Mouse (Mus musculus) splenic B cell, adult 2 months (primary cell): Measurements from ENCODE around the gene Dusp23.
A peak's percentile ranks its signal among the peaks of the same experiment; 100 is the strongest.

ENCODE experiments used
- DNase-seq: peaks from one replicate; pipeline ENCODE4 v3.0.0-alpha.2; 2011; ENCODE audit warnings: low read depth, low spot score
- H3K27me3 ChIP-seq: 2 replicates; pipeline ENCODE4 v1.6.1; 2012; ENCODE audit warnings: mild to moderate bottlenecking, low read length, moderate library complexity, mixed read lengths; ENCODE audit not compliant: control insufficient read depth, poor library complexity, insufficient read depth, severe bottlenecking
- H3K36me3 ChIP-seq: 2 replicates; pipeline ENCODE4 v1.6.1; 2012; ENCODE audit warnings: mild to moderate bottlenecking, low read length, moderate library complexity, mixed read lengths; ENCODE audit not compliant: control insufficient read depth, poor library complexity, insufficient read depth, severe bottlenecking

The Dusp23 gene

DNA sequence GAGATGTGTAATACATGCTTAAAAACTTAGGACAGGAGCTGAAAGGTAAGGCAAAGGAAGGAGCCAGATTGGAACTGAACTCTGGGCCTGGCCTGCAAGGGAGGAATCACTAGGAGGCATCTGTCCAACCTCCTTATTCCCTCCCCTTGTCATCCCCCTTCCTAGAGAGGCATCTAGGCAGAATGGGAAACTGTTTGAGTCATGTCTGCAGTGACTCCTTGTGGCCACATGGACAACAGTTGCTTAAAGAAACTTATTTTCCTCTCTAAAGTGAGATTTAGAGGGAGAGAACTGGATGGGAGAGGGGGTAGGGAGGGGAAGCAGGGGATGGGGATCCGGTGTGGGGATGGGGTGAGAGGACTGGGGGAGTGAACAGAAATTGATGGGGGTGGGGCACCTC is 20.0 kb downstream of the Dusp23 start:
- peak; percentile 23 for DNase-seq
- no peaks in the 10 kb centered on the region for H3K27me3 ChIP-seq
- H3K36me3 ChIP-seq = no peaks in the 10 kb centered on the region

DNA sequence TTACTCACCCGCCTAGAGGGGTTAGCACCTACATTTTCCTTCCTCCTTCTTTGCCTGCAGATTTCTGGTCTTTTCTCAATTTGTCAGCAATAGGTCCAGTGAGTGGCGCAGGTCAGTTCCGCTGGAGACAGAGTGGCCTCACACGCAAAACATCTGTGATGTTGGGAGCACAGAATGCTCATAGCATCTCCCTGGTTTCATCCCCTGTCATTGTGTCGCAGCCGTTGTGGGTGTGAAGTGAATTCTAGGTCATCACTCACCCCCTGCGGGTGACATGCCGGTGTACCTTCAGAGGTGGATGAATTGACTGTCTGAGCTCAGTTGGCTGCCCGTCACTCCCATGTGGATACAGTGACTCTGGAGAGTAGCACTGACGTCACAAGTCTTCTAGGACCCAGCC is 21.5 kb downstream of the Dusp23 start:
- no peaks in the 10 kb centered on the region for H3K27me3 ChIP-seq
- H3K36me3 ChIP-seq = no peaks in the 10 kb centered on the region
- no peak for DNase-seq

DNA sequence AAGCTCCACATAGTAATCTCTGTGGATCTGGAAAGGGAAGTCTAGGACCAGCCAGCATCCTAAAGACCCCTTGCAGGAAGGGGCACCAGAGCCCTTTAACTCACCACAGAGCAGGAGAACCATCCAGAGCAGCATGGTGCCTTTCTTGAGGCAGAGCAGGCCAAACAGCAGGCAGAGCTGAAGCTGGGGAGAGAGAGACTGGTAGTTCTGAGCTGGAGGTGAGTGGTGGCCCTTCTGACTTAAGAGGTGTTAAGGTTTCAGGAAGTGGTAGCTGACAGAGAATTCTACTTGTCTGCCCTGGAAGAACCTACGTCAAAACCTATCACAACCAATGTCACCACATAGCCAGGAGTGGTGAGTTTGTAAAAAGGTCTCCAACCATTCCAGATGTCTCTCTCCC is 30.4 kb downstream of the Dusp23 start, which contains the start of gene Fcrl6:
TSS of gene Fcrl6 (minus strand) at position 226 of the 400 bp plus-strand sequence.
- Histone ChIP-seq H3K36me3 (no peaks in the 10 kb centered on the region), H3K27me3 (no peaks in the 10 kb centered on the region)
- DNase-seq = no peak

DNA sequence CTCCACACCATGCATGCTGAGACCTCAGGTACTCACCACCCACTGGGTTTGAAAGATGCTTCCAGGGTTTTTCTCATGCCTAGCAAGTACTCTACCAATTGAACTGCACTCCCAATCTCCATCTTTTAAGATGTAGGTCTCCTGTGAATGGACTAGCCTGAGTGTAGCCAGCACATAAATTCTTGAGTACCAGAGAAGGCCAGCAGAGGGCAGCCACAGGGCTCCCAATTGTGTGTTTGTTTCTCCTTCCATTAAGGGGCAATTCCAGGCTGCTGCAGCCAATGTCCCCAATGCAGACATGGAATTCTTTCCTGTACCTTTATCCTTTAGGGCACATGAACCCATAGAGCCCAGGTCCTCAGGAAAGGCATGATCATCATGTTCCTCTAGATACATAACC is 38.3 kb downstream of the Dusp23 start:
- DNase-seq = peak; percentile 48
- H3K27me3 ChIP-seq = no peaks in the 10 kb centered on the region
- H3K36me3 ChIP-seq = no peaks in the 10 kb centered on the region

DNA sequence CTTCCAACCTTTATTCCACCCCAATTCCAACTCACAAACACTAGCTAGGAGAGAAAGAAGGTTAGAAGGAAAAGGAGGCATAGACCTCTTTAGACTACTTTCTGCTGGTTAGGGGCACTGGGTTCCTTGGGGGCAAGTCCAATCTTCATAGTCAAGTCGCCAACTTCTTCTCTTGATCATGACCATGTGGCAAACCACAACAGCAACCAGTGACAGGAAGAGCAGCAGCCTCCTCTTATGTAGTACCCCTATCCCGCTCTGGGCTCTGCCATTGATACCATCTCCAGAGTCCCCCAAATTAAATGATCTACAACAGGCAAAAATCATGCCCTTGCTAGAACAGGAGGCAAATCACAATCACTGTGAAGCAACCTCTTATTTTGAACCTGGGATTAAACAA is 38.8 kb downstream of the Dusp23 start:
- H3K36me3 ChIP-seq = no peaks in the 10 kb centered on the region
- no peaks in the 10 kb centered on the region for H3K27me3 ChIP-seq
- no peak for DNase-seq

DNA sequence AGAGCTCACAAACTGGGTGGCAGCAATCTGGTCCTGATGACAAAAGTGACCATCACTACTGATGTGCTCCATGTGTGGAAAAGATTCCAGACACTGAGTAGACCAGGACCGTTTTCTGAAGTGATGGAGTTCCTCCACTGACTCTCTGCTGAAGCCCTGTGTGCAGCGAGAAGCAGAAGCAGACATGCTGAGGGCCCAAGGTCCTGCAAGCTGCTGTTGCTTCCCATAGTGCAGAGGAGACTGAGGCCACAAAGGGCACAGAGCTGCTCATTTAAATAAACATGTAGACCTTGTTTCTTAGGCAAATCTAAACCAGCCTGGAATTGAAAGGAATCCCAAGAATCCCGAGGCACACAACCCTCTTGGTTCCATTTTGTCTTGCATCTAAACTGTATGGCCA is 39.4 kb downstream of the Dusp23 start:
- no peaks in the 10 kb centered on the region for H3K27me3 ChIP-seq
- no peak for DNase-seq

DNA sequence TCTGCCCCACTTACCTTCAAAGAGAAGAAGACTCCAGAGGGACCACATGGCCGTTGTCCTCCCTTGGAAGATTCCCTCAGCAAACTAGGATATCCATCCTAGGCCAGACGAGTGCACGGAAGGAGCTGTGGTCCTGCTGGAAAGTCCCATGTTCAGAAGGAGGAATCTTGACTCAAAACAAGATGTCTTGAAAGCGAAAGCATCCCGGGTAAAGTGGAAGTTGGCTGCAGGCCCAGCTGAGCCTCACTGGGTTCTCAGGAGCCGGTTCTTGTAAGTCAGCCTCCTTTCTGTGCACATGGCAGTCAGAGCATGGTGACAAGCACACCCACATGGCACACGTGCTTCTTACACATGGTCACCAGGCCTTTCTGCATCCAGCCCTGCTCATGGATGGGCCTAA is 42.4 kb downstream of the Dusp23 start, which contains the start of gene Slamf8:
TSS of gene Slamf8 (minus strand) at position 184 of the 400 bp plus-strand sequence.
- no peaks in the 10 kb centered on the region for H3K27me3 ChIP-seq
- no peaks in the 10 kb centered on the region for H3K36me3 ChIP-seq
- DNase-seq = peak; percentile 16

More for the DNA sequence above, 39.4 kb downstream of the Dusp23 start:
- no peaks in the 10 kb centered on the region for H3K36me3 ChIP-seq

DNA sequence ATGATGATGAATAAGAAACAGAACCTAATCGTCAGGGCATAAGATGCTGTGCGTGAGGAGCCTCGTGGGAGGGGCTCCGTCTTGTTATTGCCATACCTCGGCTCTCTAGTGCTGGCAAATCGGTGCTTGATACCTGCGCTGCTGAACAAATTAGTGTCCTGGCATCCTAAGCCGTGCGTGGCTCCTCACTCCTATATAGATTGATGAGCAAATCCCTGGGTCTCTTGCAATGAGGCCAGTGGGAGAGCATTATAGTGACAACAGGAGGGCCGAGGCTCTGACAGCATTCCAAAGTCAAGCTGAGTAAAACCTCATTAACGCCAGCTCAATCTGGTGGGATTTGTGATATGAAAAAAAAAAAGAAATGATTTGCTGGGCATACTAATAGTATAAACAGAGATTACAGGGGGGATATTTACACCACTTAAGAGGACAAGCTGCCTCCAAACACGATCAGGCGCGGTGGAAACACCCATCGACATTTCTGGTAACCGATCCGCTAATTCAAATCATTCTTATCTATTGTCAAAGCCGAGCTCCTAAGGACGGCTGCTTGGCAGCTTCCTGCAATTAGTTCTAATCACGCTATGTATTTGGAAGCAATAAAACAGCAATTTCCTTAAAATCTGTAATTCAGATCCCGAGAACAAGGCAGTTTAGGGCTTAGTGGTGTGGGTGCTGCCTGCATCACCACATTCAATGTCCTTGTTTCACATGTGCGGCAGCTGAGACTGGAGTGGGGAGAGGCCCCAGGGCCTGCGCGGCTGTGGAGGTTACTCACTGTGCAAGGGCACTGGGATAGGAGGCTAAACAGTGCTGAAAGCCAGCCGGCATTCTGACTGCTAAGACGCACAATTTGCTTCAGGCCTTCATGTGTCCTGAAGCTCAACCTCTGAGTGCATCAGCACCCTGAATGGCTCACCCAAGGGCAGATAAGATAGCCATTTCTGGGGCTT is 46.9 kb downstream of the Dusp23 start:
- H3K27me3 ChIP-seq = no peaks in the 10 kb centered on the region
- no peak for DNase-seq
- no peaks in the 10 kb centered on the region for H3K36me3 ChIP-seq

DNA sequence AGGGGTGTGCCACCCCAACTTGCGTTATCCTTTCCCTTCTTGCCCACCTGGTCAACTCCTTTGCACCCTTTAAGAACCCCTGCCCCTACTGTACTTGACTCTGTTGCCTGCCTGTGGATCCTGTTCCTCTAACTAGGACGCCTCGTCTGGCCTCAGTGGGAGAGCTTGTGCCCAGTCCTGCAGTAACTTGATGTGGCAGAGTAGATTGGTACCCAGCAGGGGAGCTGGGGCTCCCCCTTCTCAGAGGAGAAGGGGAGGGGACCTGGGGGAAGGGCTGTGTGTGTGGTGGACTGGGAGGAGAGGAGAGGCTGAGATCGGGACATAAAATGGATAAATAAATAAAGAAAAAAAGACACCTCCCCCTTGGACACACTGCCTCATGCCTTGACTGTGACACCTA is 47.7 kb downstream of the Dusp23 start:
- H3K27me3 ChIP-seq = no peaks in the 10 kb centered on the region
- no peak for DNase-seq
- no peaks in the 10 kb centered on the region for H3K36me3 ChIP-seq

DNA sequence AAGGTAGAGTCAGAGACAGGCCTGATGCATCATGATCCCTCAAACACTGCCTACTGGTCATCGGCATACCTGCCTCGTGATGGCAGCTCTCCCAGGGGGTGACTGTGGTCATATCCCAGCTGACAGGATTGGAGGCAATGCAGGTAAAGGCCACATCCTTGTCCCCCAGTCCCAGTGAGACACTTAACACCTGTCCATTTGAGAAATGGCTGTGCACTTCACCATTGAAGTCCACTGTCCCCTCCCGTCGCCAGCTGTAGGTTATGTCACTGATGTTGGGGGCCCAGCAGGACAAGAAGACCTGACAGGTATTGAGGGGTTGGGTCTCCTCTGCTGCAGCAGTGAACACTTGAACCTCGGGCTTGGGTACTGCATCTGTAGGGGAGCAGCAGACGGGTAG is 48.5 kb downstream of the Dusp23 start:
- Histone ChIP-seq H3K36me3 (no peaks in the 10 kb centered on the region), H3K27me3 (no peaks in the 10 kb centered on the region)
- no peak for DNase-seq

DNA sequence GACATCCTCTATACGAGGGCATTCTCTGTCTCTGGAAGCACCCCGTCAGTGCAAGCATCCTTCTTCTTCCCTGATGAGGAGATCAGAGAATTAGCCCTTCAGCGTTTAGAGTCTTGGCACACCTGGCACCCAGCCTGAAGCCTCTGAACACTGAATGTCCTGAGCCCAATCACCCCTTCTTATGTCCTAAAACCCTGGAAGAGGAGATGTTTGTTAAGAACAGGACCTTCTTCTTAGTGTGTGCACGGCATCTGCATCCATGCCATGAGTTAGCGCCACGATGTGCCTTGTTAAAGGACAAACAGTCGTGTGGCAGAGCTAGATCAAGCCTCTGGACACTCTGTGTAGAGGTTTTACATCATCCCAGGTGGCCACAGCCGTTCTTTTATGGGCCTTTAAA is 50.3 kb downstream of the Dusp23 start:
- H3K36me3 ChIP-seq = no peaks in the 10 kb centered on the region
- no peaks in the 10 kb centered on the region for H3K27me3 ChIP-seq
- DNase-seq = no peak
